Mouse (Mus musculus): ENCODE results near the gene Sertad1.

Gene Sertad1

GRCm38 (mm10) chr7:27486770-27487697, at the start of gene Sertad1:
Sertad1 (plus strand) TSS chr7:27486910.
- DNase-seq (ENCODE audit: low spot score in 2 of 2): peak; percentile 99 to 100

GRCm38 (mm10) chr7:27437544-27437943, 49.2 kb upstream of the Sertad1 start:
- DNase-seq (ENCODE audit: low spot score in 2 of 2): no peak

DNA sequence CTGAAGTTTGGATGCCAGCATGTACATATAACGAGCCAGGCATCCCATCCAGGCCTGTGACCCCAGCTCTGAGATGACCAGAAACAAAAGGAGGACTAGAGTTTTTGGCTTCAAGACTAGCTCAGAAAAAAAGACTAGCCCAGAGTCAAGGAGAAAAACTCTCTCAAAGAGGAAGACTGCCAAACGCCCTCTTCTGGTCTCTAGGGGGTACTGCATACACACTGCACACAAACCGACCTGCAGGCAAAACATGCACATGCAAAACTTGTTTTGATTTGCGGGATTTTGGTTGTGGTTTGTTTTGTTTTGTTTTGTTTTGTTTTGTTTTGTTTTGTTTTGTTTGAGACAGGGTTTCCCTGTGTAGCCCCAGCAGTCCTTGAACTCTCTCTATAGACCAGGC, 46.7 kb upstream of the Sertad1 start:
- DNase-seq (ENCODE audit: low spot score in 2 of 2): no peak

- no peak for DNase-seq (ENCODE audit: low spot score in 2 of 2)
Observed at GRCm38 (mm10) chr7:27446051-27446450, 40.7 kb upstream of the Sertad1 start.

DNA sequence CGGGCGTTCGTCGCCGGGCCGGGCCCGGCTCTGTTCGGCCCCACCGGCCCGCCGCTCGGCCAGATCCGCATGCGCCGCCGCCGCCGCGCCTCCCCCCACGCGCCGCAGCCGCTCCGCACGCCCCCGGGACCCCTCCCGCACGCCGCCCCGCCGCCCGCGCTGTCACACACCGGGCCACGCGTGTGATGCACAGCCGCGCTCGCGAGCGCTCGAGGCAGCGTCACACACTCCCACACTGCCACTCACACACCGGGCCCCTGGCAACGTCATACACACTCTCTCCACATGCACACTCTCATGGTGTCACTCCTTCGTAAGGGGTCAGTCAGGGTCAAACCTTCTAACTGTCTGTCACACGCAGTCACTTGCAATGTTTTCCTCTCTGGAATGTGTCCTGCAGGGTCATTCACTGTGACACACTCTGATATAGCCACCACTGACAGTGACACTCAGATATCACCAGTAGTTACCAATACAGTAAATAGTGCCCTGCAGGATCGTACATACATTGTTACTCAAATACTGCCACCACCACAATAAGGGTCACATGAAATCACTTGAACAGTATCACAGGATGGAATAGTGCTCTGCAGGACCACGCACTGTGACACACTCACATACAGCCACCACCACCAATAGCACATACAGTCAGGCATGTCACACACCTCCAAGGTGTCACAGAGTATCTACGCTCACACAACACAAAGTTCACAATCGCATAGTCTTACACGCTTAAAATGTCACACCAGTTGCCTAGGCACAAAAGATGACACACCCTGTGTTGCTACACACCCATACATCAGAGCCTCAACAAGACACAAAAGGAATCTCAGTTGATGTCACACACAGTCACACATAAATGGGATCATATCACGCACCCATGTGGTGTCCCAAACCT, 39.9 kb upstream of the Sertad1 start:
- no peak for DNase-seq (ENCODE audit: low spot score in 2 of 2)

GRCm38 (mm10) chr7:27447419-27448286, 39.1 kb upstream of the Sertad1 start, which contains the start of the genes Sptbn4 and Blvrb:
Sptbn4 (minus strand) TSS chr7:27447686.
Blvrb (plus strand) TSS chr7:27447978.
- DNase-seq (ENCODE audit: low spot score in 2 of 2): peak; percentile 95 to 99

DNA sequence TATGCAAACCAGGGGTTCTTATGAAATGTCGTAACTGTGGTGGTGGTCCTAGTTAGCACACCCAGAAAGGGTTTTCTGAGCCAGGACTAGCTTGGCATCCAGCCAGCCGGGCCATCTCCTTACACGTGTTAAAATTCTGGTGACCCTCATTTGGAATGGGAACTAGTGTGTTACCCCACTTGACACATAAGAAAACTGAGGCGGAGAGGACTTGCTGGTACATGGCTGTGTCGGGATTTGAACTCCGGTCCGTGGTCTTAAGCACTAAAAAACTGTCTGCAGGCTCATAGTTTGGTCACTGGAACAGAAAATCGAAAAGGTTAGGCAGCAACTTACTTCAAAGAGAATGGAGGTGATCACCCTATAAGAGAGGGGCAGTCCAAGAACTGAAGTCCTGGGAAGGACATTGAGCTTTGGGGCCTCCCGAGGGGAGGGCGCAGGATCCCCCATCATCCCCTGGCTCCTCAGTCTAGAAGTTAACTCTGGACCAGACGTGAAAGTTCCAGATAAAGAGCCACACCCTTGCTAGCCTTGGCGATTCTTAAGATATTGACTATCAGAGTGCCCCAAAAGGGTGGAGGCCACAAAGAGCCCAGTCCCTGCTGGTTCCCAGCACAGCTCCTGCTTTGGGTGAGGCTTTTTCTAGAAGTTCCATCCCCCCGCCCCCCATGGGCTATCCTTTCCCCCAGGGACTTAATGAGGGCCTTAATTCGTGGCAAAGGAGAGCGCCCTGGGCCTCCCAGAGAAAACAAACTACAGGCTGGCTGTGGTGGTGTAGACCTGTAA, 38.1 kb upstream of the Sertad1 start:
- DNase-seq (ENCODE audit: low spot score in 2 of 2): peak in 1 of 2 experiments; percentile 18

- peak; percentile 36 to 66 for DNase-seq (ENCODE audit: low spot score in 2 of 2)
Observed at GRCm38 (mm10) chr7:27449256-27449862, 37.4 kb upstream of the Sertad1 start.

- DNase-seq (ENCODE audit: low spot score in 2 of 2): no peak
Observed at GRCm38 (mm10) chr7:27451359-27451758, 35.4 kb upstream of the Sertad1 start.

GRCm38 (mm10) chr7:27452206-27452770, 34.4 kb upstream of the Sertad1 start:
- no peak for DNase-seq (ENCODE audit: low spot score in 2 of 2)

- DNase-seq (ENCODE audit: low spot score in 2 of 2): no peak
Observed at GRCm38 (mm10) chr7:27454461-27455121, 32.1 kb upstream of the Sertad1 start.

- no peak for DNase-seq (ENCODE audit: low spot score in 2 of 2)
Observed at GRCm38 (mm10) chr7:27455273-27455672, 31.4 kb upstream of the Sertad1 start.

- DNase-seq (ENCODE audit: low spot score in 2 of 2): no peak
Observed at GRCm38 (mm10) chr7:27458614-27459013, 28.1 kb upstream of the Sertad1 start.

GRCm38 (mm10) chr7:27459640-27460039, 27.1 kb upstream of the Sertad1 start:
- no peak for DNase-seq (ENCODE audit: low spot score in 2 of 2)

DNA sequence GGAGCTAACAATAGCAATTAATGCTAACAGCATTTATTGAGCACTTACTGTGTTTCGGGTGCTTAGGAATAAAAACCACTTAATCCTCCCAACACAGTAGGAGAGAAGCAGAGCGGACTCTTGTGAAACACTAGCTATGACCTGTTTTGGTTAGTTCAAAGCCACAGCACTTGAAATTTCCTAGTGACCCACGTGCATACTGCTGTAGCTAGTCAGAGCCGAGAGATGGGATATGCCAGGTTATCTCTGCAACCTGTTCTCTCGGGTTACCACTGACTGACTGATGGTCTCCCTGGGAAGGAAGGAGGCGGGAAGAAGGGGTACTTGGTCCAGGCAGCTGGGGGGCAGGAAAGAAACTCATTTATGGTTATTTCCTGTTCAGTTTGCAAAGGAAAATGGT, 26.2 kb upstream of the Sertad1 start:
- DNase-seq (ENCODE audit: low spot score in 2 of 2): no peak

GRCm38 (mm10) chr7:27467648-27468047, 19.1 kb upstream of the Sertad1 start:
- DNase-seq (ENCODE audit: low spot score in 2 of 2): no peak

GRCm38 (mm10) chr7:27471390-27472120, 15.2 kb upstream of the Sertad1 start:
- DNase-seq (ENCODE audit: low spot score in 2 of 2): no peak

- peak in 1 of 2 experiments; percentile 24 for DNase-seq (ENCODE audit: low spot score in 2 of 2)
Observed at GRCm38 (mm10) chr7:27472596-27472995, 14.1 kb upstream of the Sertad1 start.

Measured in urinary bladder, adult 18-20 months (tissue).